Mouse (Mus musculus): Measurements from ENCODE around the gene Fibcd1. TPM values are rescaled to one million over a fixed set of nuclear protein-coding genes. Genes with fewer than 3 reads are reported as not detected.

The Fibcd1 gene
- polyA plus RNA-seq, 1 experiment: 4.9 TPM

GRCm38 (mm10) chr2:31822524-31823371 lies 23.1 kb downstream of the Fibcd1 start:
- Histone ChIP-seq H3K4me3 (ENCODE audit: insufficient read depth, low read length) (no peak overlapping the region), H3K4me1 (ENCODE audit: control insufficient read depth, insufficient read depth, low read length) (peaks cover 4% of the 10 kb centered on the region), H3K27ac (ENCODE audit: insufficient read depth, low read length) (no peak overlapping the region)
- TF ChIP-seq POLR2A (IDR thresholded peaks at IDR 0.05; ENCODE audit: extremely low read depth, insufficient read depth, low read length): no peak
- TF ChIP-seq CTCF (IDR thresholded peaks at IDR 0.05; ENCODE audit: extremely low read depth, insufficient read depth, low read length): no peak

GRCm38 (mm10) chr2:31815367-31815766 lies 30.4 kb downstream of the Fibcd1 start:
- TF ChIP-seq CTCF (IDR thresholded peaks at IDR 0.05; ENCODE audit: extremely low read depth, insufficient read depth, low read length) (peak; percentile 69), POLR2A (IDR thresholded peaks at IDR 0.05; ENCODE audit: extremely low read depth, insufficient read depth, low read length) (no peak)

GRCm38 (mm10) chr2:31814699-31815098 lies 31.1 kb downstream of the Fibcd1 start:
- H3K4me1 ChIP-seq (ENCODE audit: control insufficient read depth, insufficient read depth, low read length): no peaks in the 10 kb centered on the region
- no peak for TF ChIP-seq POLR2A (IDR thresholded peaks at IDR 0.05; ENCODE audit: extremely low read depth, insufficient read depth, low read length)
- TF ChIP-seq CTCF (IDR thresholded peaks at IDR 0.05; ENCODE audit: extremely low read depth, insufficient read depth, low read length): no peak
- H3K27ac ChIP-seq (ENCODE audit: insufficient read depth, low read length): no peak overlapping the region
- no peak overlapping the region for H3K4me3 ChIP-seq (ENCODE audit: insufficient read depth, low read length)

More at GRCm38 (mm10) chr2:31815367-31815766, 30.4 kb downstream of the Fibcd1 start:
- Histone ChIP-seq H3K4me1 (ENCODE audit: control insufficient read depth, insufficient read depth, low read length) (no peaks in the 10 kb centered on the region), H3K27ac (ENCODE audit: insufficient read depth, low read length) (no peak overlapping the region), H3K4me3 (ENCODE audit: insufficient read depth, low read length) (no peak overlapping the region)

GRCm38 (mm10) chr2:31813641-31814040 lies 32.2 kb downstream of the Fibcd1 start:
- Histone ChIP-seq H3K4me3 (ENCODE audit: insufficient read depth, low read length) (no peak overlapping the region), H3K27ac (ENCODE audit: insufficient read depth, low read length) (no peak overlapping the region), H3K4me1 (ENCODE audit: control insufficient read depth, insufficient read depth, low read length) (no peaks in the 10 kb centered on the region)
- TF ChIP-seq POLR2A (IDR thresholded peaks at IDR 0.05; ENCODE audit: extremely low read depth, insufficient read depth, low read length) (no peak), CTCF (IDR thresholded peaks at IDR 0.05; ENCODE audit: extremely low read depth, insufficient read depth, low read length) (no peak)

- TF ChIP-seq CTCF (IDR thresholded peaks at IDR 0.05; ENCODE audit: extremely low read depth, insufficient read depth, low read length) (no peak), POLR2A (IDR thresholded peaks at IDR 0.05; ENCODE audit: extremely low read depth, insufficient read depth, low read length) (no peak)
- Histone ChIP-seq H3K4me3 (ENCODE audit: insufficient read depth, low read length) (no peak overlapping the region), H3K4me1 (ENCODE audit: control insufficient read depth, insufficient read depth, low read length) (no peaks in the 10 kb centered on the region), H3K27ac (ENCODE audit: insufficient read depth, low read length) (no peak overlapping the region)
Observed at GRCm38 (mm10) chr2:31811086-31811958, 34.5 kb downstream of the Fibcd1 start.

GRCm38 (mm10) chr2:31810444-31810843 lies 35.4 kb downstream of the Fibcd1 start, which contains the start of gene Qrfp:
Gene Qrfp (minus strand): TSS chr2:31810580.
- Histone ChIP-seq H3K4me3 (ENCODE audit: insufficient read depth, low read length) (no peak within 1 kb of the TSS), H3K4me1 (ENCODE audit: control insufficient read depth, insufficient read depth, low read length) (no peaks in the 10 kb centered on the region), H3K27ac (ENCODE audit: insufficient read depth, low read length) (no peak within 1 kb of the TSS)
- TF ChIP-seq CTCF (IDR thresholded peaks at IDR 0.05; ENCODE audit: extremely low read depth, insufficient read depth, low read length) (no peak), POLR2A (IDR thresholded peaks at IDR 0.05; ENCODE audit: extremely low read depth, insufficient read depth, low read length) (no peak)

GRCm38 (mm10) chr2:31809358-31809740 lies 36.5 kb downstream of the Fibcd1 start:
- H3K4me1 ChIP-seq (ENCODE audit: control insufficient read depth, insufficient read depth, low read length): no peaks in the 10 kb centered on the region
- no peak for TF ChIP-seq POLR2A (IDR thresholded peaks at IDR 0.05; ENCODE audit: extremely low read depth, insufficient read depth, low read length)
- no peak for TF ChIP-seq CTCF (IDR thresholded peaks at IDR 0.05; ENCODE audit: extremely low read depth, insufficient read depth, low read length)
- no peak overlapping the region for H3K27ac ChIP-seq (ENCODE audit: insufficient read depth, low read length)
- H3K4me3 ChIP-seq (ENCODE audit: insufficient read depth, low read length): no peak overlapping the region

- Histone ChIP-seq H3K4me3 (ENCODE audit: insufficient read depth, low read length) (no peak overlapping the region), H3K4me1 (ENCODE audit: control insufficient read depth, insufficient read depth, low read length) (no peaks in the 10 kb centered on the region), H3K27ac (ENCODE audit: insufficient read depth, low read length) (no peak overlapping the region)
- TF ChIP-seq POLR2A (IDR thresholded peaks at IDR 0.05; ENCODE audit: extremely low read depth, insufficient read depth, low read length) (no peak), CTCF (IDR thresholded peaks at IDR 0.05; ENCODE audit: extremely low read depth, insufficient read depth, low read length) (no peak)
Observed at GRCm38 (mm10) chr2:31808410-31809357, 37.1 kb downstream of the Fibcd1 start.
